Mouse (Mus musculus): Measurements from ENCODE around the gene Nup93.

GRCm38 (mm10) chr8:94262626-94263297 lies 48.4 kb downstream of the Nup93 start:
- TF ChIP-seq FLI1 (IDR thresholded peaks at IDR 0.05; ENCODE audit: low read length) (no peak), GATA1 (IDR thresholded peaks at IDR 0.05; ENCODE audit: borderline replicate concordance, low read length) (no peak)

Measured in megakaryocyte, embryonic 14.5 days (primary cell).